Mouse (Mus musculus) embryo, embryonic 11.5 days (tissue): Measurements from ENCODE around the gene Gm21425.
"Not testable (repeated sequence)": the region's sequence is repeated elsewhere in the genome, so short reads cannot be mapped to it uniquely, and the experiment has no call there.

Source experiments
- DNase-seq: peaks from one replicate; pipeline ENCODE4 v3.0.0-alpha.2; 2012; ENCODE audit warnings: low read depth, low spot score

Gene Gm21425

DNA sequence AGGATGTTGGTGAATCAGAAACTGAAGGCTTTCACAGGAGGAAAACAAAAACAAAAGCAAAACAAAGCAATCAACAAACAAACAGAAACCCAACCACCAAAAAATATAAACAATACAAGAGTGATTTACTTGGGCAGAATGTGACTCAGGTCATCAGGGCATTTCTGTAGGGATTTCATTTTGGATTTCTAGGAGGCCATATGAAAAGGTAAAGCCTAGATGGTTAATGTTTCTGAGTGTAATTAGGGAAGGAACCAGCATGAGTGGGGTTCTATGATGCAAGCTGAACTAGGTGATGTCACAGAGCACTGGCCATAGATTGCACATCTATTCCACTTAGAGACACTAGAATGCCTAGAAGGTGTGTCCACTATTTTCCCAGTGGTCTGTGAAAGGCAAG, at the start of gene Gm21425:
Gene Gm21425 (plus strand): TSS at position 301 of the 400 bp plus-strand sequence.
- not testable (repeated sequence) for DNase-seq

DNA sequence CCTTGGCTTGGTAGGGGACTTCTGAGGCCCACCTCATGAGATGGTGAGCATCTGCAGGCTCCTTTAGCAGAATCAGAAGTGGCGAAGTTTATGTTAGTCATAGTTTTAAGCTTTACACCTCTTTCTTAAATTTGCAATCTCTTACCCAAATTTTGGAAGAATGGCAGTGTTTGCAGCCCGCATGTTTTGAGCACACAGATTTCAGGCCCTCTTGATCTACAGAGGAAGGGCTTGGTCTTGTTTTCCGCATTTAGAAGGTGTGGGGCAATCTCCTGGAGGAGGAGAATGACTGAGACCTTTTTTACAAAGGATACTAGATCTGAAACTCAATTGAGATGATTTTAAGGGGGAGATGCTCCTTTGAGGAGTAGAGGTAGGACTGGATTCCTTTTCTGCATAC, 28.4 kb upstream of the Gm21425 start, which contains the start of gene Gm21891:
Gene Gm21891 (minus strand): TSS at position 101 of the 400 bp plus-strand sequence.
- not testable (repeated sequence) for DNase-seq
